Mouse (Mus musculus): ENCODE data around the gene Ibtk. TPM values are rescaled to one million over a fixed set of nuclear protein-coding genes. Genes with fewer than 3 reads are reported as not detected.

The Ibtk gene
- polyA plus RNA-seq, 1 experiment from 2014 or later = 8.9 TPM

GRCm38 (mm10) chr9:85664316-85664715, 84.8 kb downstream of the Ibtk start:
- Histone ChIP-seq H3K27ac (ENCODE audit: low read depth, low read length) (no peak overlapping the region), H3K27me3 (replicated peaks; ENCODE audit: control insufficient read depth, insufficient read depth, low read length) (no peaks in the 10 kb centered on the region), H3K4me2 (replicated peaks; ENCODE audit: low read depth) (no peak overlapping the region), H3K4me1 (replicated peaks; ENCODE audit: control insufficient read depth, insufficient read depth, low read length) (no peaks in the 10 kb centered on the region), H3K9me3 (ENCODE audit: control insufficient read depth) (no peaks in the 10 kb centered on the region), H3K9ac (ENCODE audit: low read depth, low read length) (no peak overlapping the region), H3K4me3 (ENCODE audit: low read depth, low read length) (no peak overlapping the region), H3K36me3 (ENCODE audit: control insufficient read depth, insufficient read depth) (no peaks in the 10 kb centered on the region)
- ATAC-seq = no peak
- 69% methylated on average over 1 of the region's 1 CpGs for WGBS
- no peak for TF ChIP-seq CTCF (IDR thresholded peaks at IDR 0.05; ENCODE audit: low read depth)

GRCm38 (mm10) chr9:85663810-85664209, 85.3 kb downstream of the Ibtk start:
- 82% methylated on average over 1 of the region's 1 CpGs for WGBS

GRCm38 (mm10) chr9:85663091-85663490, 86.0 kb downstream of the Ibtk start:
- Histone ChIP-seq H3K27me3 (replicated peaks; ENCODE audit: control insufficient read depth, insufficient read depth, low read length) (no peaks in the 10 kb centered on the region), H3K4me2 (replicated peaks; ENCODE audit: low read depth) (no peak overlapping the region), H3K36me3 (ENCODE audit: control insufficient read depth, insufficient read depth) (no peaks in the 10 kb centered on the region), H3K9me3 (ENCODE audit: control insufficient read depth) (no peaks in the 10 kb centered on the region), H3K4me1 (replicated peaks; ENCODE audit: control insufficient read depth, insufficient read depth, low read length) (no peaks in the 10 kb centered on the region), H3K9ac (ENCODE audit: low read depth, low read length) (no peak overlapping the region), H3K27ac (ENCODE audit: low read depth, low read length) (no peak overlapping the region), H3K4me3 (ENCODE audit: low read depth, low read length) (no peak overlapping the region)
- ATAC-seq = no peak
- TF ChIP-seq CTCF (IDR thresholded peaks at IDR 0.05; ENCODE audit: low read depth) = no peak
- WGBS = 37% methylated on average over 8 of the region's 8 CpGs

More at GRCm38 (mm10) chr9:85663810-85664209, 85.3 kb downstream of the Ibtk start:
- Histone ChIP-seq H3K36me3 (ENCODE audit: control insufficient read depth, insufficient read depth) (no peaks in the 10 kb centered on the region), H3K4me2 (replicated peaks; ENCODE audit: low read depth) (no peak overlapping the region), H3K4me1 (replicated peaks; ENCODE audit: control insufficient read depth, insufficient read depth, low read length) (no peaks in the 10 kb centered on the region), H3K27ac (ENCODE audit: low read depth, low read length) (no peak overlapping the region), H3K4me3 (ENCODE audit: low read depth, low read length) (no peak overlapping the region), H3K9me3 (ENCODE audit: control insufficient read depth) (no peaks in the 10 kb centered on the region), H3K27me3 (replicated peaks; ENCODE audit: control insufficient read depth, insufficient read depth, low read length) (no peaks in the 10 kb centered on the region), H3K9ac (ENCODE audit: low read depth, low read length) (no peak overlapping the region)
- TF ChIP-seq CTCF (IDR thresholded peaks at IDR 0.05; ENCODE audit: low read depth) = no peak
- no peak for ATAC-seq

- Histone ChIP-seq H3K9me3 (ENCODE audit: control insufficient read depth) (no peaks in the 10 kb centered on the region), H3K9ac (ENCODE audit: low read depth, low read length) (no peak overlapping the region), H3K27ac (ENCODE audit: low read depth, low read length) (no peak overlapping the region), H3K4me1 (replicated peaks; ENCODE audit: control insufficient read depth, insufficient read depth, low read length) (no peaks in the 10 kb centered on the region), H3K36me3 (ENCODE audit: control insufficient read depth, insufficient read depth) (no peaks in the 10 kb centered on the region), H3K4me3 (ENCODE audit: low read depth, low read length) (no peak overlapping the region), H3K27me3 (replicated peaks; ENCODE audit: control insufficient read depth, insufficient read depth, low read length) (no peaks in the 10 kb centered on the region), H3K4me2 (replicated peaks; ENCODE audit: low read depth) (no peak overlapping the region)
- no peak for ATAC-seq
- WGBS = 65% methylated on average over 4 of the region's 4 CpGs
- no peak for TF ChIP-seq CTCF (IDR thresholded peaks at IDR 0.05; ENCODE audit: low read depth)
Measured at GRCm38 (mm10) chr9:85653401-85653800, 95.7 kb downstream of the Ibtk start.

- ATAC-seq = no peak
- H3K4me3 ChIP-seq (ENCODE audit: low read depth, low read length) = no peak overlapping the region
- no peaks in the 10 kb centered on the region for H3K36me3 ChIP-seq (ENCODE audit: control insufficient read depth, insufficient read depth)
- H3K27me3 ChIP-seq (replicated peaks; ENCODE audit: control insufficient read depth, insufficient read depth, low read length) = no peaks in the 10 kb centered on the region
- H3K4me2 ChIP-seq (replicated peaks; ENCODE audit: low read depth) = no peak overlapping the region
- H3K27ac ChIP-seq (ENCODE audit: low read depth, low read length) = no peak overlapping the region
- WGBS = 81% methylated on average over 2 of the region's 2 CpGs
- no peaks in the 10 kb centered on the region for H3K9me3 ChIP-seq (ENCODE audit: control insufficient read depth)
- TF ChIP-seq CTCF (IDR thresholded peaks at IDR 0.05; ENCODE audit: low read depth) = no peak
- no peaks in the 10 kb centered on the region for H3K4me1 ChIP-seq (replicated peaks; ENCODE audit: control insufficient read depth, insufficient read depth, low read length)
- no peak overlapping the region for H3K9ac ChIP-seq (ENCODE audit: low read depth, low read length)
Measured at GRCm38 (mm10) chr9:85638276-85638675, 110.9 kb downstream of the Ibtk start.

Other genes starting within 250 kb of the Ibtk start
- gene Tpbg, start 93.0 kb upstream of the Ibtk start, polyA plus RNA-seq (2015; fragmentation: Nextera tagmentation; extraction: Ambion mirVana) = 3.9 and 5.2 TPM in 2 replicates